8 mouse cellular contexts compared by ENCODE assay signal in the genomic region with DNA sequence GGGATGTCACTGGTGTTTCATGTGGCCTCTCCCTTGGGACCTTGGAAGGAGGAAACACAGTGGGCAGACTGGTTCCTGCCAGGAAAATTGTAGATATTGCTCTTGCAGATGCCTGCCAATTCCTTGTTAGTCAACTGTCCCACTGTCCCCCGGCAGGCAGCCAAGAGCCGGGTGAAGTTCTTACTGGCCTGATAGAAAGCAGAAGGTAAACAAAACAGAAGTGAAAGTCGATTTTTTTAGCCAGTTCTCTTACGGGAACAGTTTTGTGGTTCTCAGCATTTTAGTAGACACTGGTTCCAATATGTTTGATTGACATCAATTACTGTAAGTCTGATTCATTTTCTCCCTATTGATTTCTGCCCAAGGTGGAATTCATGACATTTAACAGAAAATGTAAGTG. TPM values are rescaled to one million over a fixed set of nuclear protein-coding genes. Genes with fewer than 3 reads are reported as not detected.
DNase-seq lines count a peak whose midpoint lies in the region; ATAC-seq lines count a peak whose summit lies in the region.

No protein-coding gene starts in this region.

- intact Hi-C loops in heart, postnatal 10 days (cut with DNase I) = no loop called here

- peak; percentile 72 for DNase-seq in 416B (ENCODE audit: low read depth)
- peak; percentile 92 for DNase-seq in NIH3T3 (ENCODE audit: low read depth)
- DNase-seq in cerebellum, postnatal 36 days = peak; percentile 72 to 74
- DNase-seq in heart, postnatal 10 days = peak; percentile 88 to 90
- peak; percentile 92 for DNase-seq in layer of hippocampus, adult 9-11 months
- no peak for DNase-seq in embryo, embryonic 11 days
- no peak for DNase-seq in thymus, postnatal 0 days (ENCODE audit: low spot score)

- peak; percentile 56 for ATAC-seq in megakaryocyte progenitor cell, adult 5-6 weeks (replicated peaks; ENCODE audit: poor library complexity)

RNA-seq across cellular contexts. Expression of gene Ptpn1, which starts 27.0 kb away (rescaled TPM):
- total RNA-seq in heart, postnatal 10 days (2021) = 10 to 100 TPM; 27.3 to 34.9 TPM
- 13.8 and 15.8 TPM in 2 replicates for total RNA-seq in megakaryocyte progenitor cell, adult 5-6 weeks (2015)
- 58.4 and 65.8 TPM in 2 replicates for total RNA-seq in megakaryocyte progenitor cell, adult 5-6 weeks (2017)
- 102 and 110 TPM in 2 replicates for polyA plus RNA-seq in thymus, postnatal 0 days (2015; fragmentation: Nextera tagmentation; extraction: Ambion mirVana)

RNA-seq across cellular contexts. Expression of gene Ripor3, which starts 51.6 kb away (rescaled TPM):
- total RNA-seq in heart, postnatal 10 days (2021) = under 1 TPM; 0.91 to 0.97 TPM
- total RNA-seq in megakaryocyte progenitor cell, adult 5-6 weeks (2015) = not detected in 2 replicates
- total RNA-seq in megakaryocyte progenitor cell, adult 5-6 weeks (2017) = not detected in 2 replicates
- 0.18 and 0.30 TPM in 2 replicates for polyA plus RNA-seq in thymus, postnatal 0 days (2015; fragmentation: Nextera tagmentation; extraction: Ambion mirVana)

Comparison
In these comparisons a context has a peak if more than half of its experiments do, and no peak if none do; other contexts are left out.
1. DNase-seq: peak in 416B (single experiment), NIH3T3 (single experiment), cerebellum, postnatal 36 days (2 of 2), heart, postnatal 10 days (2 of 2) and layer of hippocampus, adult 9-11 months (single experiment); none in embryo, embryonic 11 days (single experiment) and thymus, postnatal 0 days (single experiment).